Mouse (Mus musculus) left cerebral cortex, postnatal 4 days (tissue): ENCODE measurements around the gene Olfr1158. TPM values are rescaled to one million over a fixed set of nuclear protein-coding genes. Genes with fewer than 3 reads are reported as not detected.
"Not testable (repeated sequence)": the region's sequence is repeated elsewhere in the genome, so short reads cannot be mapped to it uniquely, and the experiment has no call there.

Experiments used
- DNase-seq: peaks from one replicate; pipeline ENCODE4 v3.0.0-alpha.2; 2022
- intact Hi-C: fragments of 180-260 bp; cut with DNase I; formaldehyde crosslinking; loops from one replicate; pipeline ENCODE4 v1.15.1; 2025
- total RNA-seq, 2 experiments: library from RNA; stranded (reverse); gene quantifications; 2 replicates each; pipeline ENCODE4 v1.2.3; 2021

Olfr1158 gene
- total RNA-seq = not detected

DNA sequence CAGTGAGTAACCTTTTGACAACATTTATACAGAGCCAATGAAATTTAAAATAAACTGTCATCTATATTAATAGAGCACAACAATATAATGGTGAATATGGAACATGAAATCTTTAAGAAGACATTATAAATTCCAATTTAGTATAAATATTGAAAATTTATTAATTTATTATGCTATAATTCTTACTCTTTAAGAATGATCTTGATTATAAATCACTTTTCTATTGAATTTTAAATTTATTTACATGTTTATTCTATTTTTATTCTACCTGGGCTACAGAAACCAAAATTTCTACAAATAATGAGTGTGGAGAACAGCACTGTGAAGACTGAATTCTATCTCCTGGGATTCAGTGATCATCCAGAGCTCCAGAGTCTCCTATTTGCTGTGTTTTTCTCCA lies at the start of gene Olfr1158:
Gene Olfr1158, plus strand, starts transcription at position 301 of the 400 bp plus-strand sequence.
- intact Hi-C loops = no loop called here

DNA sequence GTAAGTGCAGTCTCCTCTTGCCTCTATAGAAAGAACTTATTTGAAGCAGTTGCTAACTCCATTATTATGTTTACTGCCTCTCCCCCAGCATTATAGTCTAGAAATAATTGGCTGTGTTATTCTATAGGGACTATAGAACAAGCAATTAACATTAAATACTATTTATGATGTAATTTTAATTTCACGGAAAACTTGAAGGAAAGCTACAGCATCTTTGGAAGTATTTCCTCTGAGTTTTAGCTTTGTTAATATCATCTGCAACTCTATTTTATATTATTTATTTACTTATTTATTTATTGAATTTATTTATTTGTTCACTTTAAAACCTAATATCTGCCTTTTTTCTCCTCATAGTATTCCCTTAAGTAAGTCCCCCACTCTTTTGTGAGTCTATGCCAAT lies 44.9 kb upstream of the Olfr1158 start, which contains the start of gene Olfr1155:
Gene Olfr1155, minus strand, starts transcription at position 101 of the 400 bp plus-strand sequence.
- DNase-seq = no peak
- intact Hi-C loops = no loop called here

More for the DNA sequence above, at the start of gene Olfr1158:
- no peak for DNase-seq

DNA sequence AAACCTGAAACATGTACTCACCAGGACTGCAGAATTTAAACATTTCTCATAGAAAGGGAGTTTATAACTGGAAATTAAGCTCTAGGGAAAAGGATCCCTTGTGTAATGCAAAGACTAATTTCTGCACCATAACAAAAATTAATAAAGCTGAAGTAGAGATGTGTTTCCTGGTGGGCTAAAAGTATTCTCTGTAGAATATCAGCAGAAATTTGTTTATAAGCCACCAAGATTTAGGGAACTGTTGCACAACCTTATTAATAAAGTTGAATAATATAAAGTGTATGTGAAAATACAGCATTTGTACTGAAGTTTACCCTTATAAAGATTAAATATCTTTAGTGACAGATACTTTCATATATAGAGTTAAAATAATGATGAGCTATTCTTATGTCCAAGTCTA lies 36.9 kb upstream of the Olfr1158 start, which contains the start of gene Olfr1156:
Gene Olfr1156, minus strand, starts transcription at position 101 of the 400 bp plus-strand sequence.
- intact Hi-C loops = no loop called here
- DNase-seq = no peak

DNA sequence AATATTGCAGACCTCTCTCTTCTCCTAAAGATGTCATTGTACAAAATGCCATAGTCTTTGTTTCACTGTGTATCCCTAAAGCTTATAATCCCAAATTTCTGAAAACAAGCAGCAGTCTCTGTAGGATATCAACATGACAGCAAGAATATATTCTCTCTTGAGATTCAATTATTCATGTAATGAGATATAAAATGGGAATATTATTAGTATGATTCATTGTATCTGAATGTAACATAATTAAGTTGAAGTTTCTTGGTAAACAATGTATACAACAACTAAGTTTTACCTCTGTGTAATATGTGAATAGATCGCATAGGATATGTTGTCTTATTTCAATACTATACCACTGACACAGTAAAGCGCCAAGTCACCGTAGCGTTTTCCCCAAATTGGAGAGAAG lies 21.7 kb upstream of the Olfr1158 start, which contains the start of gene Olfr1157:
Gene Olfr1157, minus strand, starts transcription at position 101 of the 400 bp plus-strand sequence.
- intact Hi-C loops = no loop called here
- no peak for DNase-seq

DNA sequence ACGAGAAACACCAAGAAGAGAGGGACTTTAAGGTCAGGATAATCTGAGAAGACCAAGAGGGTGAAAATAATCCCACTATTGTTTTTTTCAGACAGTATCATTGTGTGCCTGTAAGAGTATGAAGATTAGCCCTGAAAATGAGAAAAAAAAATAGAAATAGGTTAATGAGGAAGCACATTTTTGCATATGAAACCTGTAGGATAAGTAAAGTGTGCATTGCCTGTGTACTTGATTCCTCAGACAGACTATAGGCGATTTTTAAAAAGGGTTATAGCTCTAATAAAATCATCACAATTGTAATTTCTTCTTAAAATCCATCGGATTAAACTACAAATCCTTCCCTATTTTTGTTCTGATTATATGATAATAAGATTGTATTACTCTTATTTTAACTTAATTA lies 15.3 kb upstream of the Olfr1158 start, which contains the start of gene Olfr74:
Gene Olfr74, minus strand, starts transcription at position 101 of the 400 bp plus-strand sequence.
- intact Hi-C loops = no loop called here

DNA sequence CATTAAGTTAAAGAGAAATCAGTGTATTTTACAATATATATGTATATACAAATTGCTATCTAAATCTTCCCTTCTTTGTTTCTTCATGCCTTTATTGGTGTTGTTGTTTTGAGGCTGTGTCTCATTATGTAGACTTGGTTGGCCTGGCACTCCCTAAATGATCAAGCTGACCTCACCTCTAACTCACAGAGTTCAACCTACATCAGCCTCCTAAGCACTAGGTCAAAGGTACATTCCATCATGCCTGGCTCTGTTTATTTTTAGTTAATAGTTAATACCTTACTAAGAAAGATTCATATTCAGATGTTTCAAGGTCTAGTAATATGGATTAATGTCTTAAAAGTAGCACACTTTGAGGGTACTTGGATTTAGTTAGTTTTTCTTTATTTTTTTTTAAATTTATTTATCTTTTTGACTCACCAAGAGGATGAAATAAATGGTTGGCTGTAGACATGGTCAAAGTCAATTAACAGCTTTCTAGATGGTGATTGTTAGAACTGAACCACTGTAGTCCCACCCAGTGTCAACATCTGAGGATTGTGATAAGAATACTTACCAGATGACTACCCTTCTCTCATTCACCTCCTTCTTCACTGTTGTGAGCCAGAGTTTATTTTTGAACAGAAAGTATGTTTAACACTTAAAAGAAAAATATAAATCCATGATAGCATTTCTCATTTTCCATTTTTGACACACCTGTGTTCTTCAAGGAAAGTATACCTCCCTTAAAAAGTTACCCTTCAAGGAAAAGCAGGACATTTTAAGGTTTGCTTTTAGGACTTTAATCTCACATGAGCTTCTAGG lies 17.8 kb downstream of the Olfr1158 start, which contains the start of gene Olfr1160:
Gene Olfr1160, minus strand, starts transcription at position 754 of the 804 bp plus-strand sequence.
- DNase-seq = no peak
- intact Hi-C loops = no loop called here

More for the DNA sequence above, 15.3 kb upstream of the Olfr1158 start, which contains the start of gene Olfr74:
- no peak for DNase-seq

DNA sequence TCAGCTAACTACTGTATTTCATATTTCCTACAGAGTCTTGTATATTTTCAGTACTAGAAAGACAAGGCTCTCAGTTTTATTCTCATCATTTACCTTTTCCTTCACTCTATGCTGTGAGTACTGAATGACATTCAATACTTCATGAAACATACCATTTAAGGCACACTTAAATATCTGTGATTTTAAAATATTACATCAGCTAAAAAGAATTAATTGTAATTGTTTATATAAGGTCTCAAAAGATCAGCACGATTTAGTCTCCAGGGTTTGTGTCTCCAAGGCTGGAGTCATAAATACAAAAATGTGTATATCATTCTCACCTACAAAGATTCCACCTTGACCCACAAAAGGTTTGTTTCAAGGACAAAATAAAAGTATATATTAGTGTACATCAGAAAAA lies 32.6 kb downstream of the Olfr1158 start, which contains the start of gene Olfr1161:
Gene Olfr1161, plus strand, starts transcription at position 301 of the 400 bp plus-strand sequence.
- DNase-seq, intact Hi-C loops: not testable (repeated sequence)

DNA sequence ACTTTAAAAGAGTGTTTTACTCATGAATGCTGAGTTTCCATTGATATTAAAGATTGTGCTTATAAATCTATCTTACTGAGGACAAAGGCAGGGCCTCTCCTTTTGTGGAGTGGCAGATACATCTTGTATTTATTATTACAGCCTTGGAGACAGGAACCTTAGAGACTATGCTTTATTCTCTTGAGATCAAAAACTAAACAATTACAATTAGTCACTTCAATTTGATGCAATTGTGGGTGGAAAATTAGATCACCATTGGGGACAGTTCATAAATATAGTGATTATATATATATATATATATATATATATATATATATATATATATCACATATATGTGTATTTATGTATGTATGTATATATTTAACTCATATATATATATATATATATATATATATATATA lies 47.7 kb downstream of the Olfr1158 start, which contains the start of gene Olfr73:
Gene Olfr73, minus strand, starts transcription at position 101 of the 400 bp plus-strand sequence.
- DNase-seq = no peak
- intact Hi-C loops = no loop called here

Other genes starting within 250 kb of the Olfr1158 start
- not detected for gene Olfr1140, start 246.4 kb upstream of the Olfr1158 start, total RNA-seq
- gene Olfr1141, start 236.1 kb upstream of the Olfr1158 start, total RNA-seq = not detected
- gene Olfr152, start 210.6 kb upstream of the Olfr1158 start, total RNA-seq = not detected
- gene Olfr1143, start 189.5 kb upstream of the Olfr1158 start, total RNA-seq = not detected
- not detected for gene Olfr1145, start 180.3 kb upstream of the Olfr1158 start, total RNA-seq
- not detected for gene Olfr1148, start 159.6 kb upstream of the Olfr1158 start, total RNA-seq
- gene Olfr1150-ps1, start 146.1 kb upstream of the Olfr1158 start, total RNA-seq = not detected
- gene Olfr1151, start 134.3 kb upstream of the Olfr1158 start, total RNA-seq = not detected
- not detected for gene Olfr1152, start 123.6 kb upstream of the Olfr1158 start, total RNA-seq
- gene Olfr1153, start 95.2 kb upstream of the Olfr1158 start, total RNA-seq = not detected
- not detected for gene Olfr1154, start 84.9 kb upstream of the Olfr1158 start, total RNA-seq
- gene Olfr1155, start 45.0 kb upstream of the Olfr1158 start, total RNA-seq = not detected
- under 1 TPM in 1 of 2 experiments, not detected in 1; 0.14 TPM for gene Olfr1156, start 37.0 kb upstream of the Olfr1158 start, total RNA-seq
- not detected for gene Olfr1157, start 21.8 kb upstream of the Olfr1158 start, total RNA-seq
- not detected for gene Olfr74, start 15.4 kb upstream of the Olfr1158 start, total RNA-seq
- gene Olfr1160, start 18.2 kb downstream of the Olfr1158 start, total RNA-seq = not detected
- not detected for gene Olfr1161, start 32.7 kb downstream of the Olfr1158 start, total RNA-seq
- not detected for gene Olfr73, start 47.6 kb downstream of the Olfr1158 start, total RNA-seq
- not detected for gene Olfr1162, start 61.0 kb downstream of the Olfr1158 start, total RNA-seq
- gene Olfr1163, start 81.7 kb downstream of the Olfr1158 start, total RNA-seq = not detected
- gene Olfr1164, start 103.9 kb downstream of the Olfr1158 start, total RNA-seq = not detected
- not detected for gene Olfr1166, start 138.2 kb downstream of the Olfr1158 start, total RNA-seq
- not detected for gene Olfr1167, start 165.1 kb downstream of the Olfr1158 start, total RNA-seq
- not detected for gene Olfr1168, start 191.8 kb downstream of the Olfr1158 start, total RNA-seq
- gene Olfr1170, start 238.2 kb downstream of the Olfr1158 start, total RNA-seq = not detected